Mouse (Mus musculus): ENCODE measurements around the gene Ccnd1. TPM values are rescaled to one million over a fixed set of nuclear protein-coding genes. Genes with fewer than 3 reads are reported as not detected.
"Not testable (repeated sequence)": the region's sequence is repeated elsewhere in the genome, so short reads cannot be mapped to it uniquely, and the experiment has no call there.

Ccnd1 gene
- polyA plus RNA-seq, 1 experiment from 2014 or later: 246 TPM

DNA sequence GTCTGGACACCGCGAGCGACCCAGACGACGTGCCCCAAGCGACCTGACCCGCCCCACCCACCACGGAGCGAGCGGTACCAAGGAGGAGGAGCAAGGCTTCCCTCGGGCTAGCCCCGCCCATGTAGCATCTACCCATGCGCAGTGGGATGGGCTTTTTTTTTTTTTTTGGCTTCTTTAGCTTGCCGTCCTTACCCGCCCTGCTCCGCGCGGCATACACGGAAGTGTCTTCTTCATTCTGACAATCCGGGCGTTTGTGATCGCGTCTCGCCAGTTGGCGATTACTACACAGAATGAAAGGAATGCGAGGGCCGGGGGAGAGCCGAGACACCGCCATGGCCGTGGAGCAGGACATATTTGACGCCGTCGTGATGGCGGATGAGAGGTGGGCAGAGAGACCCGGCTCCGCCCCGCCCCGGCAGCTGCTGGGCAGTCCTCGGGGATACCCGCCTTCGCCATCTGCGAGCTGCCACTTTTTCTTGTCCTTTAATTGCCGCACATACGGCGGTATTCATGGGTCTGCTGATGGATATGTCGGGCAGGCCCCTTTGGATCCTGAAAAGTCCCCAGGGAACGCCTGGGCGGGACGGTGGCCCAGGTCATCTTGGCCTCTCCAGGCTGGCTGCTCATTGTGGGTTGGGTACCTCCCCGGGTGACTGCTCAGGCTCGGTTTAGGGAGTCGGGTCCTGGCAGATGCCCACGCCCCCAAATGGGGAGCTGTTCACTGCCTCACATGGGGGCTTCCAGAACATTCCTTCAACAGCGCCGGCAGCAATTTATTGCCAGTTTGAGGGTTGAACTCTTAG lies 24.6 kb downstream of the Ccnd1 start, which contains the start of gene LTO1:
Gene LTO1 (plus strand): TSS at position 153 of the 803 bp plus-strand sequence.
- H3K27ac ChIP-seq: peak within 1 kb of the TSS; percentile 84
- no peaks in the 10 kb centered on the region for H3K9me3 ChIP-seq
- H3K4me3 ChIP-seq: peak within 1 kb of the TSS; percentile 89
- peak; percentile 93 for DNase-seq (ENCODE audit: extremely low spot score, low spot score)
- H3K36me3 ChIP-seq (replicated peaks): peaks cover 29% of the 10 kb centered on the region
- WGBS: under 1% methylated on average over 55 of the region's 55 CpGs
- peaks cover 19% of the 10 kb centered on the region for H3K4me1 ChIP-seq
- H3K27me3 ChIP-seq (ENCODE audit: poor library complexity, severe bottlenecking): no peaks in the 10 kb centered on the region

GRCm38 (mm10) chr7:144914296-144914947 lies 25.3 kb downstream of the Ccnd1 start:
- Histone ChIP-seq H3K27ac (peak overlapping the region; percentile 84), H3K9me3 (no peaks in the 10 kb centered on the region), H3K4me1 (peaks cover 19% of the 10 kb centered on the region), H3K36me3 (replicated peaks) (peaks cover 21% of the 10 kb centered on the region), H3K27me3 (ENCODE audit: poor library complexity, severe bottlenecking) (no peaks in the 10 kb centered on the region), H3K4me3 (peak overlapping the region; percentile 89)
- no peak for DNase-seq (ENCODE audit: extremely low spot score, low spot score)
- 7% methylated on average over 17 of the region's 17 CpGs for WGBS

DNA sequence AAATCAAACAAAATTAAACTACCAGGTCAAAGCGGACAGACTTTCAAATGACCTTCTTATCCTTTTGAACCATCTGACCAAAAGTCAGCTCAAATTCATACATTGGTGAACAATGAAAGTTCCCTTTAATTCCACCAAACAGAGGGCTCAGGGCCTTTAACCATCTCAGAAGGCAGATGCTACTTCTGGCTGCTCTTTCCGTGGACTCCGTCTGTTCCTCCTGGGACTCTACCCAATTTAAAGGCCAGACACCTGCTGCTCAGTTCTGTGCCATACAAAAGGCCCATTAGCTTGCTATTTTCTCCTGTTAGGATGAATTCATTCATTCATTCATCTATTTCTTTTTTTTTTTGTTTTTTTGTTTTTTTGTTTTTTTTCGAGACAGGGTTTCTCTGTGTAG lies 26.8 kb downstream of the Ccnd1 start:
- Histone ChIP-seq H3K27me3 (ENCODE audit: poor library complexity, severe bottlenecking) (0 out of 2 replicates have a peak, but pooled peaks cover 11% of the 10 kb centered on the region), H3K27ac (no peak overlapping the region), H3K4me1 (peaks cover 22% of the 10 kb centered on the region), H3K9me3 (no peaks in the 10 kb centered on the region), H3K36me3 (replicated peaks) (peaks cover 9% of the 10 kb centered on the region), H3K4me3 (no peak overlapping the region)
- no peak for DNase-seq (ENCODE audit: extremely low spot score, low spot score)
- 80% methylated on average over 4 of the region's 4 CpGs for WGBS

GRCm38 (mm10) chr7:144911121-144911520 lies 28.6 kb downstream of the Ccnd1 start:
- peaks cover 30% of the 10 kb centered on the region for H3K4me1 ChIP-seq
- H3K4me3 ChIP-seq: no peak overlapping the region
- no peak overlapping the region for H3K27ac ChIP-seq
- no peaks in the 10 kb centered on the region for H3K9me3 ChIP-seq
- DNase-seq (ENCODE audit: extremely low spot score, low spot score): no peak
- 85% methylated on average over 1 of the region's 1 CpGs for WGBS
- H3K27me3 ChIP-seq (ENCODE audit: poor library complexity, severe bottlenecking): peaks cover 26% of the 10 kb centered on the region
- H3K36me3 ChIP-seq (replicated peaks): no peaks in the 10 kb centered on the region

DNA sequence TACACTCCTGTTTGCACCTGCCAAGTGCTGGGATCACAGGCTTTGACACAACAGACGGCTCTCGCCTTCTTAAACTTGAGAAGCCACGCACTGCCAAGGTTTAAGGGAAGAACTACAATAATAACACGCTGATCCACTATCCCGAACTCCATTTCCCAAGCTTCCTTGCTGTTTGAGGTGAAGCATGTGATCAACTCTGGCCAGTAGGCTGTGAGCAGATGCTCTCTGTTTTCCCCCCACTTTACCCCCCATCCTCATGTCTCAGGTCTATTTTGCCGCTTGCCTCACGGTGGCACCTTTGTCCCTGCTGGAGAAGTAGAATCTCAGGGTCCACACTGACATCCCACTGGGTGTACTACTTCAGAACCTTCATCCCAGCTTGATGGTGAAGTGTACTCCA lies 31.0 kb downstream of the Ccnd1 start:
- Histone ChIP-seq H3K4me1 (peaks cover 15% of the 10 kb centered on the region), H3K4me3 (no peak overlapping the region), H3K27me3 (ENCODE audit: poor library complexity, severe bottlenecking) (peaks cover 28% of the 10 kb centered on the region), H3K36me3 (replicated peaks) (peaks cover 16% of the 10 kb centered on the region), H3K27ac (no peak overlapping the region), H3K9me3 (peaks cover 9% of the 10 kb centered on the region)
- 33% methylated on average over 7 of the region's 7 CpGs for WGBS
- no peak for DNase-seq (ENCODE audit: extremely low spot score, low spot score)

DNA sequence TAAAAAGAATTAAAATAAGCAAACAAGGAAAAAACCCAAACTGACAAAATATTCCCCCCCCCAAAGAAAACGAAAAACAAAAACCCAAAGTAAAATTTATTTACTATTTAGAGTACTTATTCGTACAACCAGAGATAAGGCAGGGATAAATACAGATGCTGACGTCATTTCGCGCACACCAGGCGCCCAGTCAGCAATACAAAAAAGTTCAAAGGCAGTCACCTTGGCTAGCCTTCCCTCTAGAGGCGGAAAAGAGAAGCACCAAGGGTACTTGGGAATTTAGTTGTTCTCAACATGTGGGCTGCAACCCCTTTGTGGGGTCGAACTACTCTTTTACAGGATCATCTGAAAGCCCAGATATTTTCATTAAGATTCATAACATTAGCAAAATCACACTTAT lies 31.9 kb downstream of the Ccnd1 start:
- Histone ChIP-seq H3K4me3 (no peak overlapping the region), H3K9me3 (peaks cover 9% of the 10 kb centered on the region), H3K4me1 (peaks cover 15% of the 10 kb centered on the region), H3K27ac (no peak overlapping the region), H3K36me3 (replicated peaks) (peaks cover 19% of the 10 kb centered on the region), H3K27me3 (ENCODE audit: poor library complexity, severe bottlenecking) (peaks cover 28% of the 10 kb centered on the region)
- 22% methylated on average over 8 of the region's 8 CpGs for WGBS
- no peak for DNase-seq (ENCODE audit: extremely low spot score, low spot score)

GRCm38 (mm10) chr7:144906708-144907397 lies 32.9 kb downstream of the Ccnd1 start:
- Histone ChIP-seq H3K27ac (peak overlapping the region; percentile 61; the same call in 1 of the 2 replicates), H3K9me3 (peaks cover 9% of the 10 kb centered on the region), H3K27me3 (ENCODE audit: poor library complexity, severe bottlenecking) (peaks cover 31% of the 10 kb centered on the region), H3K36me3 (replicated peaks) (peaks cover 22% of the 10 kb centered on the region), H3K4me1 (peaks cover 15% of the 10 kb centered on the region), H3K4me3 (peak overlapping the region; percentile 32)
- whole genome bisulfite sequencing: 11% methylated on average over 28 of the region's 28 CpGs
- peak; percentile 74 for DNase-seq (ENCODE audit: extremely low spot score, low spot score)

GRCm38 (mm10) chr7:144905514-144905913 lies 34.2 kb downstream of the Ccnd1 start:
- DNase-seq (ENCODE audit: extremely low spot score, low spot score); H3K4me3 ChIP-seq; H3K27ac ChIP-seq; H3K9me3 ChIP-seq: not testable (repeated sequence)
- WGBS: 93% methylated on average over 3 of the region's 3 CpGs
- Histone ChIP-seq H3K27me3 (ENCODE audit: poor library complexity, severe bottlenecking) (peaks cover 44% of the 10 kb centered on the region), H3K36me3 (replicated peaks) (peaks cover 28% of the 10 kb centered on the region), H3K4me1 (peaks cover 16% of the 10 kb centered on the region)

DNA sequence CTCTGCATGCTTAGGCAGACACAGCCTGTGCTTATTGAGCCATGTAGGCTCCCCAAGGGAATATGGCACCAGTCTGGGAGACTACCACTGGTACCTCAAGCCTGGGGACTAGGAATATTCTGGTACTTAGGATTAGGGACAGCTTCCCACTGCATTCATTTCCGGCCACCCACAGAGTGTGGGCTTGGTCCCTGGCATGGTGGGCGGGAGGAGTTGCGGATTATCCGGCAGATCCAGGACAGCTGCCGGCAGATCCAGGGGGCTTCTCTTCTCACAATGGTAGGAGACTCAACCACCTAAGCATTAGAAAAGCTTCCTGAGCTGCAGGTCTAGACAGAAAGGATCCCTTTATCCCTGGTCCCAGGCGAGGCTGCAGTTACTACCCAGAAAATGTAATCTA lies 41.2 kb downstream of the Ccnd1 start:
- Histone ChIP-seq H3K27me3 (ENCODE audit: poor library complexity, severe bottlenecking) (peaks cover 86% of the 10 kb centered on the region), H3K4me1 (peaks cover 65% of the 10 kb centered on the region), H3K36me3 (replicated peaks) (peaks cover 28% of the 10 kb centered on the region), H3K9me3 (no peaks in the 10 kb centered on the region), H3K27ac (peak overlapping the region; percentile 89; the same call in 1 of the 2 replicates), H3K4me3 (peak overlapping the region; percentile 64)
- WGBS: 11% methylated on average over 6 of the region's 6 CpGs
- DNase-seq (ENCODE audit: extremely low spot score, low spot score): no peak

DNA sequence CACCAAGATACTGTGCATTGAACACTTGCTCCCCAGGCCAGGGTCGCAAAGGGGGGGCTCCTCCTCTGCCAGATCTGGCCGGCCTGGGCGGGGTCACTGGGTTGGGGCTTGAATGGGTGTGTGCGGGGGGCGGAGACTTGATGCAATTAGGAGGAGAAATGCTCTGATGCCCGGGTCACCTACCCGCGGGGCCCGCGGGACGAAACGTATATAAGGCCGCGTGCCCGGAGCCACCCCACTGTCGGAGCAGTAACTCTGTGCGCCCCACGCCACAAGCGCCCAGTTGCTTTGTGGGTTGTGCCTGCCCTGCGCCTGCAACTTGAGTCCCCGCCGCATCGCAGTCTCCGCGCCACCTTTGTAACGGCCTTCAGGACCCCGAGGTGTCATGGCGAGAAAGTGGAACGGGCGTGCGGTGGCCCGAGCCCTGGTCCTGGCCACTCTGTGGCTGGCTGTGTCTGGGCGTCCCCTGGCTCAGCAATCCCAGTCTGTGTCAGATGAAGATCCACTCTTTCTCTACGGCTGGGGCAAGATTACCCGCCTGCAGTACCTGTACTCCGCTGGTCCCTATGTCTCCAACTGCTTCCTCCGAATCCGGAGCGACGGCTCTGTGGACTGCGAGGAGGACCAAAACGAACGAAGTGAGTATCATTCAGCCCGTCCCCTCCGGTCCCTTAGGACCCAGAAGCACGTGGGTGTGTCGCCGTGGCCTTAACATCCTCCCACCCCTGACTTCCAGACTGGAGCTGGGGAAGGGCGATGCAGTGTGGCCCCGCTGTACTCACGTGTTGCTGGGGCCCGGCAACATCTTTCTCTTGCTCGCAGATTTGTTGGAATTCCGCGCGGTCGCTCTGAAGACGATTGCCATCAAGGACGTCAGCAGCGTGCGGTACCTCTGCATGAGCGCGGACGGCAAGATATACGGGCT lies 43.2 kb downstream of the Ccnd1 start, which contains the start of gene Fgf15:
Gene Fgf15 (plus strand): TSS at position 238 of the 925 bp plus-strand sequence.
- DNase-seq (ENCODE audit: extremely low spot score, low spot score): peak; percentile 69
- no peaks in the 10 kb centered on the region for H3K9me3 ChIP-seq
- H3K27me3 ChIP-seq (ENCODE audit: poor library complexity, severe bottlenecking): peaks cover 100% of the 10 kb centered on the region
- WGBS: under 1% methylated on average over 65 of the region's 65 CpGs
- H3K27ac ChIP-seq: peak within 1 kb of the TSS; percentile 89
- H3K4me1 ChIP-seq: peaks cover 72% of the 10 kb centered on the region
- peak within 1 kb of the TSS; percentile 64 for H3K4me3 ChIP-seq
- peaks cover 23% of the 10 kb centered on the region for H3K36me3 ChIP-seq (replicated peaks)

DNA sequence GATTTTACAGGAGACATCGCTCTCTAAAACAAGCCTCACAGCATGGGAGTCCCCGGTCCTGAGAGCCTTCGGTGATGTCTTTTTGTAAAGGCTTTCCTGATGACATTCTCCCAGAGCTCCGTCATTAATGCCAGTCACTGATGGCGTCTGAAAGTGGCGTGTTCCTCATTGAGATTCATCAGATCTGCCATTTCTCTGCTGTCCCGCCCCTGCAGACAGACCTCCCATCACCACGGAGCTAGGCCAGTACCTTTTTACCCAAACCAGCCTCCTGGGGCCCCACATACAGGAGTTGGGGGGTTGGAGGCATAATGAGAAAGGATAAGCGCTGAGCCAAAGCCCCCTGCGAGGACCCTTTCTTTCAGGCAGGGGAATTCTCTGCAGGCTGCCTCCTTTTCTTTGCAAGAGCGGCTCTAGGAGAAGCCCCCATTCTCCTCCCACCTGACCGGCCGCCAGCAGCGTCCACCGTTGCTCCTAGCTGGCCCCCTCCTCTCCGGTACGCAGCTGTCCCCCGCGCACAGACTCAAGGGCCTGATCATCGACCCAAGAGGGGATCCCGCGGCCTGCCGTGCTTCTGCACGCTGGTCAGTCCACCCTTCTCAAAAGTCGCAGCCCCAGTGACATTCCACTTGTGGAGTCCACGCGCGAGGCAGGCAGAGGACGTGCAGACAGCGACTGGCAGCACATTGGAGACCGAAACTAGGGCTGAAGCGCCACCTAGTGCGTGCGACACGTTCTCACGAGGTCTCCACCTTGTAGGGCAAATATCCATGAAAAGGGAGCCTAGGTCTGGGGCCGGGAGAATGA lies 44.2 kb downstream of the Ccnd1 start:
- Histone ChIP-seq H3K36me3 (replicated peaks) (peaks cover 18% of the 10 kb centered on the region), H3K4me3 (peak overlapping the region; percentile 64), H3K27me3 (ENCODE audit: poor library complexity, severe bottlenecking) (peaks cover 100% of the 10 kb centered on the region), H3K9me3 (no peaks in the 10 kb centered on the region), H3K4me1 (peaks cover 71% of the 10 kb centered on the region), H3K27ac (peak overlapping the region; percentile 89)
- WGBS: under 1% methylated on average over 37 of the region's 37 CpGs
- DNase-seq (ENCODE audit: extremely low spot score, low spot score): peak; percentile 87
